Mouse (Mus musculus) kidney, postnatal 0 days (tissue): ENCODE data around the gene Fgfr2. TPM values are rescaled to one million over a fixed set of nuclear protein-coding genes. Genes with fewer than 3 reads are reported as not detected.
A peak's percentile ranks its signal among the peaks of the same experiment; 100 is the strongest.

Experiments used
- ATAC-seq: fragments of 200-750 bp; cut with Nextera tagmentation; replicated peaks from 2 replicates; pipeline ENCODE4 v1.8.0; 2017; ENCODE audit warnings: low read depth, moderate number of reproducible peaks, moderate TSS enrichment, moderate library complexity; ENCODE audit not compliant: low FRiP score
- DNase-seq: peaks from one replicate; pipeline ENCODE4 v3.0.0-alpha.2; 2016; ENCODE audit warnings: low spot score
- H3K27ac ChIP-seq: fragments of 300-500 bp; sonication (generic); 2 replicates; pipeline ENCODE4 v1.5.1; 2014; ENCODE audit warnings: mild to moderate bottlenecking
- H3K27me3 ChIP-seq: fragments of 300-500 bp; sonication (generic); 2 replicates; pipeline ENCODE4 v1.6.1; 2014; ENCODE audit warnings: low read length, mixed read lengths; ENCODE audit not compliant: insufficient read depth
- H3K36me3 ChIP-seq: fragments of 300-500 bp; sonication (generic); 2 replicates; pipeline ENCODE4 v1.6.1; 2014; ENCODE audit warnings: low read length, mixed read lengths; ENCODE audit not compliant: insufficient read depth
- H3K4me1 ChIP-seq: fragments of 300-500 bp; sonication (generic); replicated peaks from 2 replicates; pipeline ENCODE4 v1.6.1; 2014; ENCODE audit warnings: antibody characterized with exemption, low read length, mixed read lengths; ENCODE audit not compliant: insufficient read depth
- H3K4me2 ChIP-seq: fragments of 300-500 bp; sonication (generic); 2 replicates; pipeline ENCODE4 v1.6.1; 2014; ENCODE audit warnings: mild to moderate bottlenecking, low read length, moderate library complexity, mixed read lengths
- H3K4me3 ChIP-seq: fragments of 300-500 bp; sonication (generic); replicated peaks from 2 replicates; pipeline ENCODE4 v1.5.1; 2014; ENCODE audit warnings: low read depth, low read length
- H3K9ac ChIP-seq: fragments of 300-500 bp; sonication (generic); 2 replicates; pipeline ENCODE4 v1.6.1; 2014; ENCODE audit warnings: low read depth, low read length
- H3K9me3 ChIP-seq: fragments of 300-500 bp; sonication (generic); replicated peaks from 2 replicates; pipeline ENCODE4 v1.6.1; 2016; ENCODE audit warnings: low read length, inconsistent platforms, mixed read lengths
- CTCF ChIP-seq: IDR thresholded peaks from 2 replicates; pipeline ENCODE4 v1.5.1; 2016; ENCODE audit warnings: antibody characterized with exemption, low read depth, mild to moderate bottlenecking, moderate library complexity
- WGBS: fragments of 180-500 bp; shearing (Covaris S2); extraction: QIAGEN DNeasy Blood & Tissue Kit; methylation state at CpG from one replicate; pipeline ENCODE4 v1.1.7; 2014; 5-methylcytosine and 5-hydroxymethylcytosine counted together
- polyA plus RNA-seq: library from polyadenylated mRNA; unstranded; fragments of >200 nt; fragmentation: Nextera tagmentation; extraction: Ambion mirVana; gene quantifications from 2 replicates; pipeline ENCODE4 v1.2.1, GENCODE M21; 2015

Gene Fgfr2
- polyA plus RNA-seq, 1 experiment from 2014 or later: 79.8 TPM

- peaks cover 21% of the 10 kb centered on the region for H3K36me3 ChIP-seq
Measured at GRCm38 (mm10) chr7:132558141-132558736, 564.9 kb downstream of the Fgfr2 start.

GRCm38 (mm10) chr7:132556575-132556974, 566.6 kb downstream of the Fgfr2 start:
- Histone ChIP-seq H3K4me1 (no peaks in the 10 kb centered on the region), H3K4me3 (no peak overlapping the region), H3K27me3 (no peaks in the 10 kb centered on the region), H3K4me2 (no peak overlapping the region), H3K27ac (no peak overlapping the region), H3K36me3 (peaks cover 10% of the 10 kb centered on the region; the same call in 1 of the 2 replicates), H3K9me3 (no peaks in the 10 kb centered on the region), H3K9ac (no peak overlapping the region)
- TF ChIP-seq CTCF: no peak
- ATAC-seq: no peak
- no peak for DNase-seq
- WGBS: 45% methylated on average over 5 of the region's 5 CpGs

More at GRCm38 (mm10) chr7:132558141-132558736, 564.9 kb downstream of the Fgfr2 start:
- no peak for TF ChIP-seq CTCF
- Histone ChIP-seq H3K9me3 (no peaks in the 10 kb centered on the region), H3K4me2 (no peak overlapping the region), H3K4me3 (no peak overlapping the region), H3K27ac (no peak overlapping the region), H3K9ac (no peak overlapping the region), H3K27me3 (no peaks in the 10 kb centered on the region), H3K4me1 (no peaks in the 10 kb centered on the region)
- ATAC-seq (no peak), DNase-seq (no peak)
- 80% methylated on average over 7 of the region's 7 CpGs for WGBS

- H3K9ac ChIP-seq: no peak overlapping the region
- no peaks in the 10 kb centered on the region for H3K9me3 ChIP-seq
- ATAC-seq (no peak), DNase-seq (no peak)
- no peak overlapping the region for H3K27ac ChIP-seq
- 28% methylated on average over 4 of the region's 4 CpGs for WGBS
- H3K27me3 ChIP-seq: no peaks in the 10 kb centered on the region
- H3K4me2 ChIP-seq: no peak overlapping the region
- H3K4me1 ChIP-seq: no peaks in the 10 kb centered on the region
- peaks cover 7% of the 10 kb centered on the region; the same call in 1 of the 2 replicates for H3K36me3 ChIP-seq
- no peak overlapping the region for H3K4me3 ChIP-seq
- no peak for TF ChIP-seq CTCF
Measured at GRCm38 (mm10) chr7:132555911-132556310, 567.2 kb downstream of the Fgfr2 start.

GRCm38 (mm10) chr7:132554091-132554490, 569.1 kb downstream of the Fgfr2 start:
- 43% methylated on average over 2 of the region's 2 CpGs for WGBS
- Histone ChIP-seq H3K4me3 (no peak overlapping the region), H3K9me3 (no peaks in the 10 kb centered on the region), H3K36me3 (peaks cover 7% of the 10 kb centered on the region; the same call in 1 of the 2 replicates), H3K4me2 (no peak overlapping the region), H3K27ac (no peak overlapping the region), H3K27me3 (no peaks in the 10 kb centered on the region), H3K9ac (no peak overlapping the region), H3K4me1 (no peaks in the 10 kb centered on the region)
- no peak for TF ChIP-seq CTCF
- DNase-seq (peak; percentile 35), ATAC-seq (no peak)

GRCm38 (mm10) chr7:132551351-132552126, 571.6 kb downstream of the Fgfr2 start:
- Histone ChIP-seq H3K9me3 (no peaks in the 10 kb centered on the region), H3K36me3 (no peaks in the 10 kb centered on the region), H3K27ac (no peak overlapping the region), H3K4me2 (peak overlapping the region; percentile 74), H3K4me3 (peak overlapping the region; percentile 40), H3K4me1 (no peaks in the 10 kb centered on the region), H3K9ac (peak overlapping the region; percentile 24; the same call in 1 of the 2 replicates), H3K27me3 (no peaks in the 10 kb centered on the region)
- peak; percentile 97 for TF ChIP-seq CTCF
- 1% methylated on average over 27 of the region's 27 CpGs for WGBS
- DNase-seq (peak; percentile 97), ATAC-seq (peak; percentile 89)

- Histone ChIP-seq H3K9ac (no peak overlapping the region), H3K4me2 (no peak overlapping the region), H3K36me3 (no peaks in the 10 kb centered on the region), H3K27ac (no peak overlapping the region), H3K9me3 (no peaks in the 10 kb centered on the region), H3K27me3 (no peaks in the 10 kb centered on the region), H3K4me3 (no peak overlapping the region), H3K4me1 (no peaks in the 10 kb centered on the region)
- DNase-seq (no peak), ATAC-seq (no peak)
- no peak for TF ChIP-seq CTCF
- WGBS: 80% methylated on average over 3 of the region's 3 CpGs
Measured at GRCm38 (mm10) chr7:132547126-132547525, 576.0 kb downstream of the Fgfr2 start.
